Mouse (Mus musculus) MN1 (cell line): ENCODE data around the gene Gpr27.

Experiments used
- DNase-seq: peaks from one replicate; pipeline ENCODE4 v3.0.0-alpha.2; 2016; ENCODE audit warnings: low spot score

The Gpr27 gene

DNA sequence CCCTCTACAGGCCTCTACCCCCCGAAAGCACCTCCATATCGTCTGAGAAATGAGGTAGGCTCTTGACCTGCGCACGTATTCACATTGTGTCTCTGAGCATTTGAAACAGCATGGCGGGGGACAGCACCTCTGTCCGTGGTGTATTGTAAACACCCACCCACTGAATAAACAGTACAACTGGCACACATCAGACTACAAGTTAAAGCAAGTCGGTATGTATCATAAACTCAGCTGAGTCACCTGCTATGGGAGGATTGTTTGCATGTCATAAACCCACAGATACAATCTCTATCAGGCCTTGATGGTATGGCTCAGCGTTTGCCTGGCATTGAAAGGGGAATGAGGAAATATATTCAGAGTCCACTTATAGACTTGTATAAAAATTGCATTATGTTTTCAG, 15.2 kb upstream of the Gpr27 start:
- no peak for DNase-seq

DNA sequence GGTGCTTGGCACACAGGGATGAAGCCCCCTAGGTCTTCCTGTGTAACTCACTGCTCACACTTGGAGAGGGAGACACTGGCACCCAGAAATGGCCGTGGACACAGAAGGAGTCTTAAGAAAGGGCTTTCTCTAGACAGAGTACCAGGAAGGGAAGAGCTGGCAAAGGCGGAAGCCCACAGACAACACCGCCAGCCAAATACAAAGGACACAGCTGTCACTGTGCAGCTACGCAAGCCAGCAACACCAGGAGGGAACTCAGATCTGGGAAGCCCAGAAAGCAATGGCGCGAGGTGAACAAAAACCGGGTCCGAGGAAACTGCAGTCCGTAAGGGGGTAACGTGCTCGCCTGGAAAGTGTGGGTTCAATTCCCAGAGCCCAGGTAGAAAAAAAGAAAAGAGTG, 14.4 kb upstream of the Gpr27 start:
- no peak for DNase-seq

DNA sequence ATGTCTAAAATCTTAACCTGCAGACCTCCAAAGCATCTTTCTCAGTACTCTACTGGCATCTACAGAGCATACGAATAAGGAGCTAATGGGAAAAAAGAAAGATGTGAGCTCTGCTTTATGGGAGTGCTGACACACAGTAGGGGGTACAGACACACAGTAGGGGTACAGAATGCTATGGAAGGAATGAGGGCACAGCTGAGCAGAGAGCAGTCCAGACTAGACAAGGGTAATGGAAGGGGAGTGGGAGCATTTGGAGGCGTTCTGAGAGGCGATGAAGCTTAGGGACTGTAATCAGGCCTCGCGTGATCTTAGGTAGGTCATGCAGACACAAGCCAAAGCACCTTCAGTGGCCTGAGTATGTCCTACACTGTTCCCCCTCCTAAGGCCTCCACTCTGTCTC, 8.5 kb upstream of the Gpr27 start:
- DNase-seq = no peak

GRCm38 (mm10) chr6:99684899-99685298, 7.6 kb upstream of the Gpr27 start:
- DNase-seq = no peak

DNA sequence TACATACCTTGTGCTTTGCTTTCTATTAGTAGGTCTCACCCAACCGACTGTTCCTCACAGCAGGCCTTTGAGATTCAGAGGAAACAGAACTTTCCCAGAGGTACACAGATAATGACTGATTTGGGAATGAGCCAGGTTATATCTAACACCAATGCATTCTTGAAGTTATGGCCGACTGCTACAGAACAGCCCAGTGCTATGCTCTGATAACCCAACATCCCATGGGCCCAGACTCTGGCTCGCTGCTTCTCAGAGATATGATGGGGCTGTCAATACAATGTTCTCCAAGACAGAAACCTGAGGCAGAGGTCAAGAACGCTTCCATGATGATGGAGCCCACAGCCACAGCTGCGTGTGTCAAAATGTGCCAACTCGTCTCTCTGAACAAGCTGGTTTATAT, 4.0 kb upstream of the Gpr27 start:
- DNase-seq = no peak

GRCm38 (mm10) chr6:99691666-99692205, 743 bp upstream of the Gpr27 start:
- no peak for DNase-seq

DNA sequence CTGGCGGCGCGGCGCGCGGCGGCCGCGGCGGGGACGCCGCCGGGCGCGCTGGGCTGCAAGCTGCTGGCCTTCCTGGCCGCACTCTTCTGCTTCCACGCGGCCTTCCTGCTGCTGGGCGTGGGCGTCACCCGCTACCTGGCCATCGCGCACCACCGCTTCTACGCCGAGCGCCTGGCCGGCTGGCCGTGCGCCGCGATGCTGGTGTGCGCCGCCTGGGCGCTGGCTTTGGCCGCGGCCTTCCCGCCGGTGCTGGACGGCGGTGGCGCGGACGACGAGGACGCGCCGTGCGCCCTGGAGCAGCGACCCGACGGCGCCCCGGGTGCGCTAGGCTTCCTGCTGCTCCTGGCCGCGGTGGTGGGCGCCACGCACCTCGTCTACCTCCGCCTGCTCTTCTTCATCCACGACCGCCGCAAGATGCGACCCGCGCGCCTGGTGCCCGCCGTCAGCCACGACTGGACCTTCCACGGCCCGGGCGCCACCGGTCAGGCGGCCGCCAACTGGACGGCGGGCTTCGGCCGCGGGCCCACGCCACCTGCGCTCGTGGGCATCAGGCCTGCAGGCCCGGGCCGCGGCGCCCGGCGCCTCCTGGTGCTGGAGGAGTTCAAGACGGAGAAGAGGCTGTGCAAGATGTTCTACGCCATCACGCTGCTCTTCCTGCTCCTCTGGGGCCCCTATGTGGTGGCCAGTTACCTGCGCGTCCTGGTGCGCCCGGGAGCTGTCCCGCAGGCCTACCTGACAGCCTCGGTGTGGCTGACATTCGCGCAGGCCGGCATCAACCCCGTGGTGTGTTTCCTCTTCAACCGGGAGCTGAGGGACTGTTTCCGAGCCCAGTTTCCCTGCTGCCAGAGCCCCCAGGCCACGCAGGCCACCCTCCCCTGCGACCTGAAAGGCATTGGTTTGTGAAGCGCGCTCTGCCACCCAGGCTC, 700 bp downstream of the Gpr27 start:
- no peak for DNase-seq

DNA sequence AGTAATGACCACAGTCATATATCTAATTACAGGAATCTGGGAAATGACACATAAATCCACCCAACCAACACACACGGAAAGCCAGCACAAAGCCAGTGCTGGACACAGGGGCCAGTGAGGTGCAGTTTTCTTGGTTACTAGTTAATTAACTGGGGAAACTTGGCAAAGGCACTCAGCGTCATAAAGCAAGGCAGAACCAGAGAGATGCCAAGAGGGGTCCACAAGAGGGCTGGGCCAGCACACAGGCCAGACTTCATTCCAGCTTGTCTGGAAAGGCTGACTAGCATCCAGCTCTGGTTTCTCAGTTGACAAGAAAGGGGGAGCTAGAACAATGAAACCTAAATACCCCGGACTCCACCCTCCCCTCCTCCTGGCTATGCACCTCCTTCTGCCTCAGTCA, 8.0 kb downstream of the Gpr27 start:
- no peak for DNase-seq

- no peak for DNase-seq
These were observed 19.2 kb downstream of the Gpr27 start for GRCm38 (mm10) chr6:99711576-99712101.

- no peak for DNase-seq
These were observed 20.8 kb downstream of the Gpr27 start for GRCm38 (mm10) chr6:99713256-99713655.

GRCm38 (mm10) chr6:99715191-99715590, 22.7 kb downstream of the Gpr27 start:
- no peak for DNase-seq

GRCm38 (mm10) chr6:99715913-99716312, 23.4 kb downstream of the Gpr27 start:
- no peak for DNase-seq

DNA sequence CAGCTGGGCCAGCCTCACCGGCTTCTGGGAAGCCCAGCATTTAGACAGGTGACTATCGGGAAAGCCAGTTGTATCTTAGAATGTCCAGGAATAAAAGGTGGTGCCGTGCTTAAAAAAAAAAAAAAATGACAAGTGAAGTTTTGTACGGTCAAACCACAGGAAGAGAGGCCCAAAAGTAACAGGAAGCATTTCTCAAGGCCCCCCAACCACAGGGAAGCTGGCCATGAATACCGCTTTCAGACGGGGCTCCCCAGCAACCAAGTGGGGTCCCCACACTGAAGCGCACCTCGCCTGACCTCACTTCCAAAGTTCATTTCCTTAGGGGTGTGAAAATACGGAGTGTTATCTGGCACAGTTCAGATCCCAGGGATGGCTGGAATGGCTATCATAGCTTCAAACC, 28.6 kb downstream of the Gpr27 start:
- DNase-seq = no peak

DNA sequence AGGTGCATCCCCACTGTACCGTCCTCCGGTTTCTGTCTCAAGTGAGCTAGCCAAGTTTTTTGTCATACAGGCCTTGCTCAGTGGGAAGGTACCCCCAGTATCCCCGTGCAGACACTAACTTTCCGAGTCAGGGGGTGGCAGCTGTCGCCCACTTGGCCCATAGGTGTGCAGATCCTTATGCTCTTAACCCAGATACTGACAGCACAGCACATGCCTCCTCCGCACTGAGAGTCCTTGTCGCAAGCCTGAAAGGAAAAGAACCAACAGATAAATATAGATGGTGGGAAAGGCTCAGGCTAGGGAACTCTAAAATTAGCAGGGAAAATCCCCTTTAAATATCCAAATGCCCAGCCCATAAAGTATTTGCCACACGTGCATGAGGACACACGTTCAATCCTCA, 29.9 kb downstream of the Gpr27 start:
- DNase-seq = no peak

DNA sequence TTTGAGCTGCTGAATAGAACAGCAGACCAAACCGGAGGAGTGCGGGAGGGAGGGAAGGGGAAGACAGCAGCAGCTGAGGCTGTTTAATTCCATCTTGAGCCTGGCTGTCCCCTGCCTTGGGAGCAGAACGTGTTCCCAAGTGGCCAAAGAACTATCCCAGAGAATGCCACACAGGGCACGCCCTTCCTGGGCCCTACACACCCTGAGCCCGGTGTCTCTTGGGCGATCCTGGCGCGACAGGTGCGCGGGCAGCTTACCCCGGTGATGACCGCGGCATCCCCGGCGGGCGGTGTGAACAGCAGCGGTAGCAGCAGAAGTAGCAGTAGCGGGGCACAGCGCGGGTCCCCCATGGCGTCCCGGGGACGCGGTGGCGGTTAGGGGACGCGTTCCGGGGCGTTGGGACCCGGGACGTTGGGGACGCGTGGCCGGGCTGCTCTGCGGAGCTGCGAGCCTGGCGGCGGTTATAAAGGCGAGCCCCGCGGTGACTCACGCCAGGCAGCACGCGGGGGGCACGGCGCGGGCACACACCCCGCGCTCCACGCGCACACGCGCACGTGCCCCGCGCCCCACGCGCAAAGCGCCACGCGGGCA, 33.6 kb downstream of the Gpr27 start, which contains the start of gene Prok2:
Gene Prok2 (minus strand): TSS at position 422 of the 591 bp plus-strand sequence.
- DNase-seq = no peak

GRCm38 (mm10) chr6:99726576-99727303, 34.3 kb downstream of the Gpr27 start:
- DNase-seq = no peak

GRCm38 (mm10) chr6:99729853-99730252, 37.4 kb downstream of the Gpr27 start:
- no peak for DNase-seq

DNA sequence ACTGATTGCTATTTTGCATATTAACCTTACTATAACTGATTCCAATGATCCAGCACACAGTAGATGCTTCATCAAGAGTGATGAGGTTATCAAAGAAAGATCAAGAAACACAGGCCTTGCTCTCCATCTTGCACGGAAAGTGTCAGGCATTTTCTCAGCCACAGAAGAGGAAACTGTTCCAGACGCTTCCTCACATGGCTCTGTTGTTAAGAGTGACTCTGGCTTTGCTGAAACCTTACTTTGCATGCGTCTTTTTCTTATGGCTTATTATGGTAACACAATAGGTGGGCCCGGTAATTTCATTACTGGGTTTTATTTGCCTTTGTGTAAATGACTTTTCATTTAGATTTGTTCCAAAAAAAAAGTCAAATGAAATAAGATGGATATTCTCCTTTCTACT, 39.4 kb downstream of the Gpr27 start:
- DNase-seq = no peak

DNA sequence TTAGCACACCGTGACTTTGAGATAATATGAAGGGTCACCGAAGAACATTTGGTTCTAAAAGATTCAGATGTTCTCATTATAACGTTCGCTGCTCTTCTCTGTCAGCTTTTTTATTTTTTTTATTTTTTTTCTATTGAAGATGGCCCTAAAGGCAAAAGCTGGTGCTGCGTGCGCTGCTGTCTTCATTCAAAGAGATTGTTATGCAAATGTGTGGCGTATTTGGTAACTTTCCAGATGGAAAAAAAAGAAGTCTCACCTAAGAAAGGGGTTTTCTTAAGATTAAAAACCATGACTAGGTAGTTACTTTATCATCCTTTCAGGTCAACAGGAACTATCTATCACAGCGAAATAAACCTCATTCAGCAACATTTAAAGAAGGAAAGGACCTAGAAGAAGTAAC, 40.2 kb downstream of the Gpr27 start:
- DNase-seq = no peak

GRCm38 (mm10) chr6:99734666-99735065, 42.2 kb downstream of the Gpr27 start:
- no peak for DNase-seq

GRCm38 (mm10) chr6:99742866-99743265, 50.4 kb downstream of the Gpr27 start:
- no peak for DNase-seq
